Mouse (Mus musculus) olfactory bulb, adult 2 months (tissue): Measurements from ENCODE around the gene Auh. TPM values are rescaled to one million over a fixed set of nuclear protein-coding genes. Genes with fewer than 3 reads are reported as not detected.

Experiments
- H3K27ac ChIP-seq: fragments of 200-500 bp; 2 replicates; pipeline ENCODE4 v1.5.1; 2012; ENCODE audit warnings: low read depth, low read length; ENCODE audit not compliant: insufficient read depth
- H3K4me1 ChIP-seq: fragments of 200-500 bp; 2 replicates; pipeline ENCODE4 v1.6.1; 2012; ENCODE audit warnings: low read length; ENCODE audit not compliant: control insufficient read depth, insufficient read depth
- H3K4me3 ChIP-seq: fragments of 200-500 bp; 2 replicates; pipeline ENCODE4 v1.5.1; 2012; ENCODE audit warnings: mild to moderate bottlenecking, low read depth, low read length, moderate library complexity; ENCODE audit not compliant: insufficient read depth
- CTCF ChIP-seq: fragments of 200-500 bp; IDR thresholded peaks from 2 replicates; pipeline ENCODE4 v1.5.1; 2012; ENCODE audit warnings: low read depth, mild to moderate bottlenecking, low read length, moderate library complexity; ENCODE audit not compliant: insufficient read depth
- POLR2A ChIP-seq: fragments of 200-500 bp; IDR thresholded peaks from 2 replicates; pipeline ENCODE4 v1.6.1; 2012; ENCODE audit warnings: mild to moderate bottlenecking, low read depth, low read length, moderate library complexity; ENCODE audit not compliant: insufficient read depth
- WGBS: fragments of 180-500 bp; shearing (Covaris S2); methylation state at CpG from one replicate; pipeline ENCODE4 v1.1.7; 2018; 5-methylcytosine and 5-hydroxymethylcytosine counted together
- polyA plus RNA-seq: library from polyadenylated mRNA; stranded (reverse); fragments of >200 nt; gene quantifications from 2 replicates; pipeline ENCODE4 v1.2.4, GENCODE M21; 2012; ENCODE audit warnings: low replicate concordance; ENCODE audit not compliant: missing spikeins, insufficient read depth, insufficient read length

The Auh gene
- polyA plus RNA-seq, 1 experiment = not detected

GRCm38 (mm10) chr13:52857781-52858180 lies 71.7 kb downstream of the Auh start:
- Histone ChIP-seq H3K4me1 (peaks cover 25% of the 10 kb centered on the region), H3K27ac (no peak overlapping the region), H3K4me3 (no peak overlapping the region)
- 82% methylated on average over 5 of the region's 5 CpGs for WGBS
- no peak for TF ChIP-seq POLR2A
- TF ChIP-seq CTCF = no peak

- Histone ChIP-seq H3K27ac (no peak overlapping the region), H3K4me1 (peaks cover 28% of the 10 kb centered on the region), H3K4me3 (no peak overlapping the region)
- TF ChIP-seq POLR2A (no peak), CTCF (no peak)
- WGBS = 100% methylated on average over 1 of the region's 1 CpGs
Observed at GRCm38 (mm10) chr13:52853536-52853935, 75.9 kb downstream of the Auh start.

GRCm38 (mm10) chr13:52851886-52852285 lies 77.6 kb downstream of the Auh start:
- Histone ChIP-seq H3K4me3 (no peak overlapping the region), H3K4me1 (peaks cover 30% of the 10 kb centered on the region), H3K27ac (no peak overlapping the region)
- TF ChIP-seq CTCF = no peak
- TF ChIP-seq POLR2A = no peak
- 83% methylated on average over 4 of the region's 4 CpGs for WGBS

- no peak overlapping the region for H3K27ac ChIP-seq
- peaks cover 31% of the 10 kb centered on the region for H3K4me1 ChIP-seq
- TF ChIP-seq CTCF (0 out of 2 replicates have a peak, but pooled peaks have one; percentile 18), POLR2A (no peak)
- WGBS = 90% methylated on average over 15 of the region's 15 CpGs
- no peak overlapping the region for H3K4me3 ChIP-seq
Observed at GRCm38 (mm10) chr13:52850024-52850723, 79.3 kb downstream of the Auh start.

GRCm38 (mm10) chr13:52849394-52849801 lies 80.1 kb downstream of the Auh start:
- TF ChIP-seq POLR2A (no peak), CTCF (no peak)
- Histone ChIP-seq H3K4me3 (no peak overlapping the region), H3K4me1 (peaks cover 31% of the 10 kb centered on the region), H3K27ac (no peak overlapping the region)
- 64% methylated on average over 9 of the region's 9 CpGs for WGBS

- Histone ChIP-seq H3K4me1 (peaks cover 31% of the 10 kb centered on the region), H3K4me3 (no peak overlapping the region), H3K27ac (no peak overlapping the region; the same call in 1 of the 2 replicates)
- TF ChIP-seq POLR2A (no peak), CTCF (no peak)
- WGBS = 73% methylated on average over 8 of the region's 8 CpGs
Observed at GRCm38 (mm10) chr13:52847481-52847880, 82.0 kb downstream of the Auh start.

GRCm38 (mm10) chr13:52847071-52847470 lies 82.4 kb downstream of the Auh start:
- Histone ChIP-seq H3K4me3 (no peak overlapping the region), H3K4me1 (peaks cover 31% of the 10 kb centered on the region), H3K27ac (peak overlapping the region; percentile 31; the same call in 1 of the 2 replicates)
- no peak for TF ChIP-seq CTCF
- no peak for TF ChIP-seq POLR2A
- WGBS = 87% methylated on average over 17 of the region's 17 CpGs

- Histone ChIP-seq H3K4me3 (no peak overlapping the region), H3K27ac (no peak overlapping the region), H3K4me1 (peaks cover 31% of the 10 kb centered on the region)
- TF ChIP-seq POLR2A (no peak), CTCF (no peak)
- WGBS = 95% methylated on average over 4 of the region's 4 CpGs
Observed at GRCm38 (mm10) chr13:52845618-52846017, 83.9 kb downstream of the Auh start.

GRCm38 (mm10) chr13:52843536-52844178 lies 85.8 kb downstream of the Auh start:
- Histone ChIP-seq H3K27ac (no peak overlapping the region), H3K4me1 (peaks cover 23% of the 10 kb centered on the region), H3K4me3 (no peak overlapping the region)
- TF ChIP-seq POLR2A (no peak), CTCF (no peak)
- WGBS = 86% methylated on average over 10 of the region's 10 CpGs

GRCm38 (mm10) chr13:52836231-52836630 lies 93.2 kb downstream of the Auh start:
- TF ChIP-seq CTCF = no peak
- no peak for TF ChIP-seq POLR2A
- Histone ChIP-seq H3K27ac (no peak overlapping the region), H3K4me3 (no peak overlapping the region), H3K4me1 (peaks cover 4% of the 10 kb centered on the region; the same call in 1 of the 2 replicates)
- 95% methylated on average over 8 of the region's 8 CpGs for WGBS
